Mouse (Mus musculus): ENCODE data around the gene 4930524J08Rik.

GRCm38 (mm10) chr5:99959236-99959936, 19.5 kb upstream of the 4930524J08Rik start:
- TF ChIP-seq POLR2A (IDR thresholded peaks at IDR 0.05; ENCODE audit: control insufficient read depth, low read depth, low read length) (no peak), CTCF (IDR thresholded peaks at IDR 0.05; ENCODE audit: control insufficient read depth, insufficient read depth, insufficient replicate concordance, low read depth, low read length) (no peak)

Measured in testis, adult 2 months (tissue).